Mouse (Mus musculus) left cerebral cortex, adult 2 months (tissue): Measurements from ENCODE around the gene Oas1g. TPM values are rescaled to one million over a fixed set of nuclear protein-coding genes. Genes with fewer than 3 reads are reported as not detected.
"Not testable (repeated sequence)": the region's sequence is repeated elsewhere in the genome, so short reads cannot be mapped to it uniquely, and the experiment has no call there.

Experiments
- DNase-seq, 2 experiments: peaks; one replicate each; pipeline ENCODE4 v3.0.0; 2021 to 2022; ENCODE audit warnings: low spot score in 2 of 2, mixed read lengths in 1 of 2; ENCODE audit errors: extremely low spot score in 1 of 2
- H3K27ac ChIP-seq: fragments of 200-600 bp; 2 replicates; pipeline ENCODE4 v1.8.1; 2022
- H3K4me3 ChIP-seq: fragments of 200-600 bp; 2 replicates; pipeline ENCODE4 v1.8.1; 2022
- CTCF ChIP-seq: fragments of 200-600 bp; IDR thresholded peaks from 2 replicates; pipeline ENCODE4 v1.8.1; 2022; ENCODE audit warnings: antibody characterized with exemption, mild to moderate bottlenecking, moderate library complexity
- intact Hi-C: fragments of 180-260 bp; cut with DNase I; formaldehyde crosslinking; loops from one replicate; pipeline ENCODE4 v1.15.1; 2025
- total RNA-seq, 2 experiments: library from RNA; stranded (reverse); gene quantifications; 2 replicates each; pipeline ENCODE4 v1.2.3; 2021

Gene Oas1g
- total RNA-seq, 2 experiments from 2014 or later, result not detected

GRCm38 (mm10) chr5:120887831-120888230 lies 418 bp upstream of the Oas1g start:
- no peak overlapping the region for H3K27ac ChIP-seq
- no peak for TF ChIP-seq CTCF
- no peak for DNase-seq
- intact Hi-C loops, result no loop called here
- no peak overlapping the region for H3K4me3 ChIP-seq

- intact Hi-C loops, H3K4me3 ChIP-seq, DNase-seq, H3K27ac ChIP-seq: not testable (repeated sequence)
Observed at GRCm38 (mm10) chr5:120881681-120882080, 5.7 kb downstream of the Oas1g start.

- not testable (repeated sequence) for DNase-seq, H3K4me3 ChIP-seq, H3K27ac ChIP-seq
- intact Hi-C loops, result loop anchor here (2.0 kb wide), 1 partner anchor 20 kb away; no protein-coding TSS in a partner anchor
Observed at GRCm38 (mm10) chr5:120878803-120879202, 8.6 kb downstream of the Oas1g start.

DNA sequence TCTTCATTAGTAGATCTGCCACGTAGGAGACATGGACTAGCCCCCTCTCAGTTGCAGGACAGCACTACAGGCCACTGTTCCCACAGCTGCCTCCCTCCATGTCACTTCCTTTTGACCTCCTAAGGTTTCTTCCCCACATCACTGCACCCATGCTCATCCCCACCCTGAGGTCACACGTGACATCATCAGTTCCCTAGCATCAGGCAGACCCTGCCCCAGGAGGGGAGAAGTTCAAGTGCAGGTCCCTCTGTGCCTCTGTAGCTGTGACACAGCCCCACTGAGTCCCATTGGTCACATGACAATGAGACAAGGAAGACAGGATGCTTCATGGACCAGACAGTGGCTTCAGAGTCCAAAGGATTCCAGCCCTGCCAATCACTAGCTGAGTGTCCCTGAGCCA lies 10.0 kb downstream of the Oas1g start:
- DNase-seq, intact Hi-C loops, H3K4me3 ChIP-seq, H3K27ac ChIP-seq: not testable (repeated sequence)

GRCm38 (mm10) chr5:120876839-120877238 lies 10.6 kb downstream of the Oas1g start:
- H3K27ac ChIP-seq, intact Hi-C loops, H3K4me3 ChIP-seq, DNase-seq: not testable (repeated sequence)

GRCm38 (mm10) chr5:120871469-120871868 lies 15.9 kb downstream of the Oas1g start:
- intact Hi-C loops, result loop anchor here (5.0 kb wide), 1 partner anchor 36 kb away; the partner anchor contains the start of gene Oas1a
- Histone ChIP-seq H3K4me3 (no peak overlapping the region), H3K27ac (no peak overlapping the region)
- DNase-seq, result no peak
- TF ChIP-seq CTCF, result no peak

DNA sequence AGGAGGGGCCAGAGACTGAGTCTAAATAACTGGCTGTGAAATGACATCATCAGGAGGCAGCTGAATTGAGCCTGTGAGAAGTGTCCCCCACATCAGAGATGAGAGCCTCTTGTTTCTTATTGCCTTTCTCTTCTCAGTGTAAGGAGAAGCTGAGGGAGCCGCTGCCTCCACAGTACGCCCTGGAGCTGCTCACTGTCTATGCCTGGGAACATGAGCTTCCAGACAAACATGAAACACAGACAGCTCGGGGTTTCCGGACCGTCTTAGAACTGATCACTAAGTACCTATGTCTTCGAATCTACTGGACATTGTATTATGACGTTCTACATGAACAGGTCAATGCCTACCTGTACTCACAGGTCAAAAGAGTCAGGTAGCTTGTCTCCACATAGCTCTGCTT lies 16.6 kb downstream of the Oas1g start:
- DNase-seq, result no peak
- no peak for TF ChIP-seq CTCF
- intact Hi-C loops, result loop anchor here (5.0 kb wide), 1 partner anchor 37 kb away; the partner anchor contains the start of gene Oas1a
- H3K27ac ChIP-seq, result no peak overlapping the region
- no peak overlapping the region for H3K4me3 ChIP-seq

- DNase-seq, result no peak
- intact Hi-C loops, result loop anchor here (5.0 kb wide), 1 partner anchor 37 kb away; the partner anchor contains the start of gene Oas1a
- TF ChIP-seq CTCF, result no peak
- H3K4me3 ChIP-seq, result no peak overlapping the region
- H3K27ac ChIP-seq, result no peak overlapping the region
Observed at GRCm38 (mm10) chr5:120870081-120870480, 17.3 kb downstream of the Oas1g start.

DNA sequence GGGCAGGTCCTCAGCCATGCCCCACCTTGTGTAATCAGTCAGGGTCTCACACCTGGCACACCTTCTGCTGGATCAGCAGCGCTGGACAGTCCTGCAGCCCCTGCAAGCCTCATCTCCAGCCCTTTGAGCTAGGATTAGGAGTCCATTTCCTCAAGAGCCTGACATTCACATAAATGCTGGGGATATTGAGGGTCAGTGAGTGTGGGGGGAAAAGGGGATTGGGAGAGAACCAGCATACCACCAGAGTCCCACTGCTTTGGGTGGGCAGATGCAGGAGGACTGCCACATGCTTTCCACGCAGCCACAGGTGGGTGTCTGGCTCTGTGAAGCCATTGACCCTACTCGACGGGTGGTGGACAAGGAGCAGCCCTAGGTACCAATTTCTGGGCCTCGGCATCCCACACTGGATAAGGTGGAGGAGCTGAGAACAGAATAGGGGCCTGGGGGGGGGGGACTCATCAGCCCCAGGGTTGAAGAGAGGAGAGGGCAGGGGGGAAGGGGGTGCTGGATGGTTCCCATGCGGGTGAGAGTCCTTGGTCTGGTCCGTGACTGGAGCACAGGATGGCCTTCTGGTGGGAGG lies 17.9 kb downstream of the Oas1g start:
- no peak for TF ChIP-seq CTCF
- no peak for DNase-seq
- Histone ChIP-seq H3K27ac (no peak overlapping the region), H3K4me3 (no peak overlapping the region)
- intact Hi-C loops, result loop anchor here (5.0 kb wide), 1 partner anchor 38 kb away; the partner anchor contains the start of gene Oas1a

- Histone ChIP-seq H3K4me3 (no peak overlapping the region), H3K27ac (no peak overlapping the region)
- no peak for DNase-seq
- peak; percentile 38 for TF ChIP-seq CTCF
- intact Hi-C loops, result no loop called here
Observed at GRCm38 (mm10) chr5:120865336-120865860, 22.0 kb downstream of the Oas1g start.

DNA sequence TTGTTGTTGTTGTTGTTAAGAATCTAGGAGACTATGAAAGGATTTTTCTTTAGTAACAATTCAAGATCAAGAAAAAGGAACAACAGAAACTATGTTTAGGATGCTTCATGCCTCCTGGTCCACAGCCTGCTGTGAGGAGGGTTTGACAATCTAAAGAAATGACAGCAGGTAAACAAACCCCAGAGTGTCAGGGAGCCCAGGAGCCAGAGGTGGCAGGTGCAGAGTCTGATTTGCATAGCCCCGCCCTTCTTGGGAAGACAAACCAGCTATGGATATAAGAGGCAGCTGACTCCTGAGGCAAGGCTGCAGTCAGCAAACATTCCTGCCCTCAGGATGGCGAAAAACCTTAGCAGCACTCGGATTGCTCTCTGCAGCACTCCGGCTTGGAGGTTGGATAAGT lies 26.3 kb downstream of the Oas1g start, which contains the start of gene Oas1h:
TSS of gene Oas1h (plus strand) at position 301 of the 400 bp plus-strand sequence.
- no peak for TF ChIP-seq CTCF
- no peak for DNase-seq
- no peak within 1 kb of the TSS for H3K4me3 ChIP-seq
- intact Hi-C loops, result no loop called here
- no peak within 1 kb of the TSS for H3K27ac ChIP-seq

DNA sequence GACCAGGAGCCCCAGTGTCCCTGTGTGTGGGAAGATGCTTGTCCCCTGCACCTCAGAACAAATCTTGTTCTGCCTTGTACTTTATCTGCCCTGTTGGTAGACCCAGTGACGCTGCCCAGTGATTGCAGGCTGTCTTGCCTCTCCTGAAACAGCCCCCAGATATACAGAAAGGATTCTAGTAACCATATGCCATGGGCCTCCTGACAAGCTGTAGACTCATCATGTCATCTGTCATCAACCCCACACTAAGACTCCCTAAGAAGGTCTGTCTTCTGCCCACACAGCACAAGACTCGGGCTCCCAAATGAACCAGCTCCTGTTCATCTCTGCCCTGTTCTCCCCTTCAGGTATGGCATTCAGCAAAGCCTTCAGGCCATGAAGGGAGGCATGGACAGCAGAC lies 28.2 kb downstream of the Oas1g start:
- intact Hi-C loops, result no loop called here
- DNase-seq, result no peak
- TF ChIP-seq CTCF, result no peak
- Histone ChIP-seq H3K27ac (no peak overlapping the region), H3K4me3 (no peak overlapping the region)

- DNase-seq, result peak; percentile 11 to 24
- Histone ChIP-seq H3K4me3 (no peak overlapping the region), H3K27ac (no peak overlapping the region)
- intact Hi-C loops, result no loop called here
- TF ChIP-seq CTCF, result peak; percentile 68
Observed at GRCm38 (mm10) chr5:120849601-120850136, 37.7 kb downstream of the Oas1g start.
